Mouse (Mus musculus): ENCODE measurements around the gene Mrm3. TPM values are rescaled to one million over a fixed set of nuclear protein-coding genes. Genes with fewer than 3 reads are reported as not detected.
"Not testable (repeated sequence)": the region's sequence is repeated elsewhere in the genome, so short reads cannot be mapped to it uniquely, and the experiment has no call there.

Gene Mrm3
- polyA plus RNA-seq (2016; fragmentation: Nextera tagmentation; extraction: Ambion mirVana): 23.0 and 23.9 TPM in 2 replicates

DNA sequence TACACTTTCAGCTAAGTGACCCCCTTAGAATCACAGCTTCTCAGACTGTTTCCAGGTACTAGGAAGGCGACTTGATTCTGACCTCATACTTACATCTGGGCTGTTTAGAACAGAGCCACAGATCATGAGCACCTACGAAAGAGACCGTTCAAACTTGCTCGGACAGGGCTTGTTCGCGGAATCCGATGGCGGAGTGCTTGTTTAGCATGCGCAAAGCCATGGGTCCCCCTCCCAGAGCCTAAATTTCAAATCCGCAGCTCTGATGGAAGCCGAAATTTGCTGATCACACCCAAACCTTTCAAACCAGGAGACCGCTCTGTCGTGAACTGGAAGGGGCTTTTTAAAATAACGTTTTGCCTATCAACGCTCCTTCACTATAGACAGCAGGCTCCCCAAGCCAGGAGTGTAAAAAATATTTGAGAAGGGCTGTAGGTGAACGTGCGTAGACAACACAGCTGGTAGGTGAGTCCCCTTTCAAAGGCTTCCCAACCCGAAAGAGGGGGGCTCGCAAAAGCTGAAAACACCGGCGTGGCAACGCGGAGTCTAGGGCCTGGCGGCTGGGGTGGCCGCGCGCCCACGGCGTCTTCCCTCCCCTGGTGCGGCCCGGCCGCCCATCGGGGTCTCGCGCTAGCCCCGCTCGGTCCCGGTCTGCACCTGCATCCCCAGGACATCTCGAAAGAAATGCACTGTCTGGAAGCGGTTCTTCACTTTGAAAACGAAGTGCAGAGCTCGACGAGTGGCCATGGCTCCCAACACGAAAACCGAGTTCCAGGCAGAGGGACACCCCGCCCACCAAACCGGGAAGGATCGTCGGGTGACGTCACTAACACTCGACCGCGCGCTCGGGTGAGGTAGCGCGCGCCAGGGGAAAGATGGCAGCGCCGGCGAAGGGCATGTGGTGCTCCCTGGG is at the start of gene Mrm3, which contains the start of gene Glod4:
Mrm3 (plus strand) TSS at position 815 of the 910 bp plus-strand sequence.
Glod4 (minus strand) TSS at position 825 of the 910 bp plus-strand sequence.
- Histone ChIP-seq H3K4me3 (replicated peaks) (peak within 1 kb of the TSS; percentile 86), H3K27me3 (no peaks in the 10 kb centered on the region), H3K27ac (peak within 1 kb of the TSS; percentile 78), H3K9ac (replicated peaks) (peak within 1 kb of the TSS; percentile 85), H3K4me2 (peak within 1 kb of the TSS; percentile 90), H3K36me3 (peaks cover 33% of the 10 kb centered on the region), H3K9me3 (no peaks in the 10 kb centered on the region), H3K4me1 (replicated peaks) (peaks cover 15% of the 10 kb centered on the region)
- peak; percentile 85 for ATAC-seq (ENCODE audit: insufficient number of reproducible peaks, insufficient read depth, low FRiP score, low TSS enrichment, low read depth)
- WGBS: under 1% methylated on average over 61 of the region's 61 CpGs

DNA sequence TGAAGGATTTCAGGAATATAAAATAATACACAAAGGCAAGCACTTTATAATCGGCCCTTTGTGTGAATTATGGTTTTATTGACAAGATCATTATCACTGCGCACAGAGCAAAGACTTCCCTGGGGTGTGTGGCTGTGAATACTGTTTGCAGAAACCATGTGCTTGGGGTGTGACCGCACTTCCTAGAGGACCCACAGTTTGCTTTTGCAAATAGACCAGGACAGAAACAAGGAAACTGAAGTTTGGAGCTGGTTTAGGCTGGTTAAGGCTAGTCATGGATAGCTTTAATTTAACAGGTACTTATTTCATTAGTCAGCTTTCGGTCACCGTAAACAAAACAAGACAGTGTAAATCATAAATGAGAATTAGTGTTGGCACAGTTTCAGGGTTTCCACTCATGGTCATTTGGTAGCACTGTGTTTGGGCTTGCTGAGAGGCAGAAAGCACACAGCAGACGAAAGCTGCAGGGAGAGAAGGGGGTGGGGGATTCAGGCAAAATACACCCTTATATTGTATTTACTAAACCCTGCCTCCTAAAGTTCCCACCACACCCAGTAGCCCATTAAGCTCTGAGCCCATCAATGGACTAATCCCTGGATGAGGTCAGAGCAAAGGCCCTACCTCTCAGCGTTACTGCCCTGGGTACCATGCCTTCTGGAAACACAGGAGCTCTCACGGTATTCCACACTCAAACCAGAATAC is 47.1 kb upstream of the Mrm3 start:
- Histone ChIP-seq H3K36me3 (no peaks in the 10 kb centered on the region), H3K4me1 (replicated peaks) (peaks cover 4% of the 10 kb centered on the region), H3K4me2 (no peak overlapping the region), H3K27me3 (0 out of 2 replicates have a peak, but pooled peaks cover 3% of the 10 kb centered on the region), H3K4me3 (replicated peaks) (no peak overlapping the region), H3K27ac (no peak overlapping the region), H3K9ac (replicated peaks) (no peak overlapping the region), H3K9me3 (no peaks in the 10 kb centered on the region)
- WGBS: 60% methylated on average over 8 of the region's 8 CpGs
- ATAC-seq (ENCODE audit: insufficient number of reproducible peaks, insufficient read depth, low FRiP score, low TSS enrichment, low read depth): no peak

DNA sequence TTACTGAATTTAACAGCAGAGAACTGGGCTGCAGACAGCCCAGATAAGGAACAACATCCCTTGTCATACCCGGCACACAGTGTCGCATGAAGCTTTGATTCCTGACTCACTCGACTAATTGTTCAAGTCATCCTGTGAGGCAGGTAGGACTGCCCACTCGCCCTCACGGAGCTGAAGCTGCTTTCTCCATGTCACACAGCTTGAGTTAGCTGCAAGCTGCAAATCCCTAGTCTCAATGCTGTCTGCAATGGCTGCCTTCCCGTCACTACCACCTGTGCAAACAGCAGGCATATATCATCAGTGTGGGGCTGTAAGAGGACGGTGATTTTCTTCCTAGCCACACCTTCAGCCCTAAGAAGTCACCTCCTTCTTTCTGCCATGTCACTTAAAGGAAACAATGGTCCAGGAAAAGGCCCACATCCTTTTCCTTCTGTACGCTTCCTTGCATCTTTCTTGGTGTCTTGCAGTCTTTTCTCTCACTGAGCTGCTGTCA is 46.5 kb upstream of the Mrm3 start:
- Histone ChIP-seq H3K4me3 (replicated peaks) (no peak overlapping the region), H3K9me3 (no peaks in the 10 kb centered on the region), H3K27ac (no peak overlapping the region), H3K4me1 (replicated peaks) (peaks cover 6% of the 10 kb centered on the region), H3K36me3 (no peaks in the 10 kb centered on the region), H3K9ac (replicated peaks) (no peak overlapping the region), H3K27me3 (0 out of 2 replicates have a peak, but pooled peaks cover 3% of the 10 kb centered on the region), H3K4me2 (no peak overlapping the region)
- 55% methylated on average over 8 of the region's 8 CpGs for WGBS
- no peak for ATAC-seq (ENCODE audit: insufficient number of reproducible peaks, insufficient read depth, low FRiP score, low TSS enrichment, low read depth)

DNA sequence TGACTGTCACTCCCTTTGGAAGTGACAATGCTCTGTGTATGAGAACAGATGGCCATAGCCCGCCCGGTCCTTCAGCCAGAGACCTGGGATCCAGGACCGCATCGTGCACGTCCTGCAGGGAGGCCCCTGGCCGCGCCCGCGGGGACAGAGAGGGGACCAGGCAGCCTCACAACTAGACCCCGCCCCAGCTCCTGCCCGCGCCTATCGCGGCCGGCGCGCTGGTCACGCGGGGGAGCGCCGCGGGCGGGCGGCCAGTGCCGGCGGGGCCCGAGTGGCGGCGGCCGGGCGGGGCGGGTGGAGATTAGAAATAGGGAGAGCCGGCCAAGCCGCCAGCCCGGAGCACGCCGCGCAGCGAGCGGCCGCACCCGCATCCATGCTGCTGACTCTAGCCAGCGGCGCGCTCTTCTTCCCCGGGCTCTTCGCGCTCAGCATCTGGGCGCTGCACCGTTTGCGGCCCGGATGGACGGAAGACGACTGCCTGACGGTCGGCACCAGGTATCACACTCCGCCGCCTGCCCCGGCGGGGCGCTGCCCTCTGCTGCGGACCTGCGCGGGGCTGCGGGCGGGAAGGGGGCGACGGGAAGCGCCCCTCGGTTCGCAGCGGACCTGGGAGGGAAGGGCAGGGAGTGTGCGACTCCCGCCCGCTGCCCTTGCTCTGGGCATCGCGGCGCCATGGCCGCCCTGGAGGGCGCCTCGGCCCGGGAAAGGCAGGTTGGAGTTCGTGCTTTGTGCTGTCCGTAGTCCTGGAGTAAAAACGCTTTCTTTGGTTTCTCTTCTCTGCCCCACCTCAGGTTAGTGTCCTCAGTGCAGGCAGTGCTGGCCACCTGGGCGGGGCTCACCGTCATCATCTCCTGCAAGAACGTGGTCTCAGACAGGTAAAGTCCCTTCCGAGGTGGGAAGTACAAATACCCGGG is 41.5 kb upstream of the Mrm3 start:
- H3K27me3 ChIP-seq: 0 out of 2 replicates have a peak, but pooled peaks cover 3% of the 10 kb centered on the region
- WGBS: under 1% methylated on average over 89 of the region's 90 CpGs
- H3K4me2 ChIP-seq: peak overlapping the region; percentile 86
- H3K4me3 ChIP-seq (replicated peaks): peak overlapping the region; percentile 79
- H3K4me1 ChIP-seq (replicated peaks): peaks cover 14% of the 10 kb centered on the region
- H3K9ac ChIP-seq (replicated peaks): peak overlapping the region; percentile 85
- peaks cover 27% of the 10 kb centered on the region for H3K36me3 ChIP-seq
- no peaks in the 10 kb centered on the region for H3K9me3 ChIP-seq
- peak; percentile 98 for ATAC-seq (ENCODE audit: insufficient number of reproducible peaks, insufficient read depth, low FRiP score, low TSS enrichment, low read depth)
- peak overlapping the region; percentile 86 for H3K27ac ChIP-seq

DNA sequence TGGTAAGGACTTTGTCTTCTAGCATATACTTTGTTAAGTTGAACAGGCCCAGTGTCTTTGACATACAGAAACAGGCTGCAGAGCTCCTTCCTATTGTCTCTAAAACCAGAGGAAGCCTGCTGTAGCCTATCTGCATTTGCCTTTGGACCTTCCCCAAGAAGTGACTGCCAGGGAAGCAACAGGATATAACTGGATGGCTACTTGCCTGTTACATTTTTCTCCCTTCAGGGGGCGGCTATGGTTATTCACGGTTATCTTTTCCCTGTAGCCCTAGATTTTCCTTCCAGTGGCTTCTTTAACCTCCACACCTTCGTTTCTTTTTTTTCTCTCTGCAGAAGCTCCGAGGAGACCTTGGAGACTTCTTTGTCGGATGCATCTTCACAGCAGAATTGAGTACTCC is 36.7 kb upstream of the Mrm3 start:
- no peak for ATAC-seq (ENCODE audit: insufficient number of reproducible peaks, insufficient read depth, low FRiP score, low TSS enrichment, low read depth)
- Histone ChIP-seq H3K4me3 (replicated peaks) (no peak overlapping the region), H3K4me1 (replicated peaks) (peaks cover 9% of the 10 kb centered on the region), H3K4me2 (no peak overlapping the region), H3K27ac (no peak overlapping the region), H3K36me3 (peaks cover 75% of the 10 kb centered on the region), H3K9ac (replicated peaks) (no peak overlapping the region), H3K27me3 (no peaks in the 10 kb centered on the region), H3K9me3 (no peaks in the 10 kb centered on the region)
- WGBS: 87% methylated on average over 5 of the region's 5 CpGs

DNA sequence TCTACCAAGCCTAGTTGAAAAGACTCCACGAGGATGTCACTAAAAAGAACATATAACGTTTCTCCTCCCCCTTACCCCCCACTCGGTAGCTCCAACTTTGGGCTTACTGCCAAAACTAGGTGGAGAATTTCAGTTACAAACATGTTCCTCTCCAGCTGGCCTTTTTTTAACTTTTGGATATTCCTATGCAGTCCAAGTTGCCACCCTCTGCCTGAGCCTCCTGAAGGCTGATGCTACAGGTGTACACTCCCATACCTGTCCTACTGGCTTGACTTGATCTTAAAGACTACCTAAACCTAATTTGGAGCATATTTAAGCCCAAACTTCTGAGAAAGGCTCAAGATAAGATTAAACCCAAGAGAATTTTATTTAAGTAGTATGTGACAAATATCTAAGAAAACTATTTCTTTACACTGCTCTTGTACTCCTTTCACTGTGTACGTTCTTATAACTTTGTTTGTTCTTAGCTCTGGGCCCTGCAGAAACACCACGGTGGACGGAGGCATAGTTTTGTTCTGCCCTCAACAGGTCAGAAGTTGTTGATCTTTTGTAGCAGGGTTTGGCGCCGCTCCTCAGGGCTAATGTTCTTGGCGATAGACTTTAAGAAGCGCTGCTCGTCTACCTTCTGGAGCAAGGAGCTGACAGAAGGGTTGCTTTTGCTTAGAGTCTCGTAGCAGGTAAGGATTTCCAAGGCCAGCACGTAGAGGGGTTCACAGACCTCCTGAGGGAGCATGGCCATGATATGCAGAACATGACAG is 33.1 kb upstream of the Mrm3 start:
- H3K4me3 ChIP-seq (replicated peaks): no peak overlapping the region
- H3K9ac ChIP-seq (replicated peaks): no peak overlapping the region
- H3K27me3 ChIP-seq: no peaks in the 10 kb centered on the region
- H3K4me2 ChIP-seq: no peak overlapping the region
- no peak overlapping the region for H3K27ac ChIP-seq
- ATAC-seq (ENCODE audit: insufficient number of reproducible peaks, insufficient read depth, low FRiP score, low TSS enrichment, low read depth): no peak
- no peaks in the 10 kb centered on the region for H3K9me3 ChIP-seq
- no peaks in the 10 kb centered on the region for H3K4me1 ChIP-seq (replicated peaks)
- 90% methylated on average over 13 of the region's 13 CpGs for WGBS
- peaks cover 92% of the 10 kb centered on the region for H3K36me3 ChIP-seq

DNA sequence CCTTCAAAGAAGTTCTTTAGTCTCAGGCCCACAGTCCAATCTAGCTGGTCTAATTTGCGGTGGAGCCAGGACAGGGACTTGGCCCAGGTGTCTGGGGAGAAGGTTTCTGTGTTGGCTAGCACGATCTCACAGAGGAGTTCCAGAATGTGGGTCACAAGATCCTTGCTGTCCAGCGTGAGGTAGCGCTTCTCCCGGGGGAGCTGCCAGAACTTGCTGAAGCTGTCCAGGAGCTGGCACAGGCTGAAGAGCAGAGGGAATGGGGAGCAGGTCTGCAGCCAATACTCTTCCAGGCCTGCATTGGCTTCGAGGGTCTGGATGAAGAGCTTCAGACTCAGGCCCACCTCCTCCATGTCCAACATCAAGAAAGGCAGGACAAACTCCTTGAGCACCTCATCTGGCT is 31.9 kb upstream of the Mrm3 start:
- ATAC-seq (ENCODE audit: insufficient number of reproducible peaks, insufficient read depth, low FRiP score, low TSS enrichment, low read depth); H3K4me1 ChIP-seq (replicated peaks); H3K9ac ChIP-seq (replicated peaks); H3K4me3 ChIP-seq (replicated peaks); H3K9me3 ChIP-seq; H3K27ac ChIP-seq; H3K4me2 ChIP-seq; H3K27me3 ChIP-seq: not testable (repeated sequence)
- H3K36me3 ChIP-seq: peaks cover 80% of the 10 kb centered on the region
- 98% methylated on average over 6 of the region's 6 CpGs for WGBS

DNA sequence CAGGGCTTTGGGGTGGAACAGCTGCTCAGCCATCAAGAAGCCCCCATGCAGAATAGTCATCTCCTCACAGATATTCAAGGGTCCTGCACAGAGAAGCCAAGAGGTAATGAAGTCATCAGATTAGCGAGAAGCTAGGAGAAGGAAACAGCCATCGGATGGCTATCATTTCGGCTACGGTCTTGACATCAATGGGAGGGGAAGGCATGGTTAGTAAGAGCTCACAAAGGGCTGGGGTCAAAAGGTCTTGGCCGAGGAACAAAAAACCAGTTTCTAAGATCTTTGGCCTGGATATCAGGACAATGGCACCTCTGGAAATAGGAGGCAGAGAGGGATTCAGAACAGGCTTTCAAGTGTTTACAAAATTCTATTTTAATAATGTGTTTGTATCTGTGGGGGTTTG is 29.7 kb upstream of the Mrm3 start:
- Histone ChIP-seq H3K4me1 (replicated peaks) (peaks cover 5% of the 10 kb centered on the region), H3K4me2 (no peak overlapping the region), H3K9me3 (no peaks in the 10 kb centered on the region), H3K36me3 (peaks cover 58% of the 10 kb centered on the region), H3K27ac (no peak overlapping the region), H3K27me3 (no peaks in the 10 kb centered on the region), H3K4me3 (replicated peaks) (no peak overlapping the region), H3K9ac (replicated peaks) (no peak overlapping the region)
- ATAC-seq (ENCODE audit: insufficient number of reproducible peaks, insufficient read depth, low FRiP score, low TSS enrichment, low read depth): no peak
- 94% methylated on average over 5 of the region's 5 CpGs for WGBS

DNA sequence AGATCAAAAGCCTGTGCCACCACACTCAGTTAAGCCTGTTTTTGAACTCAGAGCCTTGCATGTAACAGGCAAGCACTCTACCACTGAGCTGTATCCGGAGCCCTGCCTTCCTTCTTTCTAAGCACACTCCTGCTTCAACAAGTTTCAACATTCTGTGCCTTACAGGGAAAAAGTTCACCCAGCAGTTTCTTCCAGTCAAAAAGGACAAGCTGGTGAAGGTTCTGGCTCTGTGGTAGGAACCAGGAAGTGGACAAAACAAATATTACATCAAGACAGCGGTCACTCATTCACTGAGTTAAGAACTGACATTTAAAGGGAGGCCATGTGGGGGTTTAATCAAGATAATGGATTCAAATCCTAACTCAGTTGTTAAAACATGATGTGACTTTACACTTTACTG is 28.5 kb upstream of the Mrm3 start:
- Histone ChIP-seq H3K27ac (no peak overlapping the region), H3K27me3 (no peaks in the 10 kb centered on the region), H3K9me3 (no peaks in the 10 kb centered on the region), H3K4me1 (replicated peaks) (peaks cover 5% of the 10 kb centered on the region), H3K36me3 (peaks cover 55% of the 10 kb centered on the region), H3K9ac (replicated peaks) (no peak overlapping the region), H3K4me3 (replicated peaks) (no peak overlapping the region), H3K4me2 (no peak overlapping the region)
- no peak for ATAC-seq (ENCODE audit: insufficient number of reproducible peaks, insufficient read depth, low FRiP score, low TSS enrichment, low read depth)
- 99% methylated on average over 2 of the region's 2 CpGs for WGBS

DNA sequence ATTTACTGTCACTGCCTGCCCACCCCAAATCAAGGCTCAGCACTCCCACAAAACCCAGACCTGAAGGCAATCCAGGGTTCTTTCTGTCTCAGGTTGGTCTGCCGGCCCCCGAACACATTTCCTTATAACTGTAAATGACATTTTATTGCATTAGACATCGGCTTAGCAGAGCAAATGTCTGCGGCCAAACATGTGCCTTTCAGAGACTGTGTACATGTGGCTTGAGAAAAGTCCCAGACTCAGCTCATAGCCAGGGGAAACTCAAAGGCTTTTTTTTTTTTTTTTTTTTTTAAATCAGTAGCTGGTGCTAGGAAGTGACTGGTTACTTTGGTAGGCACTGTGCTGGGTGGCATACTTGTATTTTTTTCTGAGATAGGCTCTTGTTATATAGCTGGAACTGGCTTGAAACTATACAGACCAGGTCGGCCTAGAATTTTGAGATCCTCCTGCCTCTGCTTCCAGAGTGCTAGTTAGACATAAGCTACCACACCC is 27.4 kb upstream of the Mrm3 start:
- Histone ChIP-seq H3K27me3 (no peaks in the 10 kb centered on the region), H3K4me3 (replicated peaks) (peak overlapping the region; percentile 78), H3K9ac (replicated peaks) (no peak overlapping the region; the same call in 1 of the 2 replicates), H3K36me3 (peaks cover 53% of the 10 kb centered on the region), H3K4me2 (peak overlapping the region; percentile 71), H3K4me1 (replicated peaks) (peaks cover 5% of the 10 kb centered on the region), H3K27ac (peak overlapping the region; percentile 95; the same call in 1 of the 2 replicates), H3K9me3 (no peaks in the 10 kb centered on the region)
- WGBS: 84% methylated on average over 5 of the region's 5 CpGs
- no peak for ATAC-seq (ENCODE audit: insufficient number of reproducible peaks, insufficient read depth, low FRiP score, low TSS enrichment, low read depth)
